Mouse (Mus musculus) midbrain, embryonic 11.5 days (tissue): ENCODE measurements around the gene Mdm2. TPM values are rescaled to one million over a fixed set of nuclear protein-coding genes. Genes with fewer than 3 reads are reported as not detected.

ENCODE experiments used
- ATAC-seq: fragments of 200-750 bp; cut with Nextera tagmentation; 2 replicates; pipeline ENCODE4 v1.8.0; 2017; ENCODE audit warnings: moderate TSS enrichment, moderate library complexity; ENCODE audit not compliant: low FRiP score
- DNase-seq: peaks from one replicate; pipeline ENCODE4 v3.0.0; 2015; ENCODE audit warnings: low spot score; ENCODE audit errors: missing footprints
- H3K27ac ChIP-seq: fragments of 300-500 bp; sonication (generic); 2 replicates; pipeline ENCODE4 v1.5.1; 2014; ENCODE audit warnings: low read depth, low read length
- H3K27me3 ChIP-seq: fragments of 300-500 bp; sonication (generic); 2 replicates; pipeline ENCODE4 v1.6.1; 2014; ENCODE audit warnings: mild to moderate bottlenecking, low read length, moderate library complexity, mixed read lengths; ENCODE audit not compliant: control insufficient read depth, insufficient read depth
- H3K36me3 ChIP-seq: fragments of 300-500 bp; sonication (generic); 2 replicates; pipeline ENCODE4 v1.6.1; 2014; ENCODE audit warnings: mild to moderate bottlenecking, low read length, moderate library complexity, mixed read lengths; ENCODE audit not compliant: control insufficient read depth, insufficient read depth
- H3K4me1 ChIP-seq: fragments of 300-500 bp; sonication (generic); 2 replicates; pipeline ENCODE4 v1.6.1; 2014; ENCODE audit warnings: low read length; ENCODE audit not compliant: control insufficient read depth, insufficient read depth
- H3K4me2 ChIP-seq: fragments of 300-500 bp; sonication (generic); 2 replicates; pipeline ENCODE4 v1.6.1; 2014; ENCODE audit warnings: mild to moderate bottlenecking, moderate library complexity
- H3K4me3 ChIP-seq: fragments of 300-500 bp; sonication (generic); 2 replicates; pipeline ENCODE4 v1.5.1; 2014; ENCODE audit warnings: low read depth, low read length
- H3K9ac ChIP-seq: fragments of 300-500 bp; sonication (generic); 2 replicates; pipeline ENCODE4 v1.6.1; 2014; ENCODE audit warnings: low read length
- H3K9me3 ChIP-seq: fragments of 300-500 bp; sonication (generic); 2 replicates; pipeline ENCODE4 v1.6.1; 2016; ENCODE audit warnings: low read length; ENCODE audit not compliant: control insufficient read depth
- WGBS: fragments of 180-500 bp; shearing (Covaris S2); extraction: QIAGEN DNeasy Blood & Tissue Kit; methylation state at CpG from one replicate; pipeline ENCODE4 v1.1.7; 2014; 5-methylcytosine and 5-hydroxymethylcytosine counted together
- polyA plus RNA-seq: library from polyadenylated mRNA; unstranded; fragments of >200 nt; fragmentation: Nextera tagmentation; extraction: Ambion mirVana; gene quantifications from 2 replicates; pipeline ENCODE4 v1.2.1, GENCODE M21; 2014

Mdm2 gene
- polyA plus RNA-seq, 1 experiment from 2014 or later = 67.5 TPM

GRCm38 (mm10) chr10:117685849-117686591 is 24.5 kb downstream of the Mdm2 start:
- Histone ChIP-seq H3K4me1 (no peaks in the 10 kb centered on the region), H3K4me3 (no peak overlapping the region), H3K4me2 (no peak overlapping the region), H3K27ac (no peak overlapping the region), H3K27me3 (no peaks in the 10 kb centered on the region), H3K9me3 (no peaks in the 10 kb centered on the region), H3K9ac (no peak overlapping the region), H3K36me3 (peaks cover 12% of the 10 kb centered on the region; the same call in 1 of the 2 replicates)
- WGBS = 93% methylated on average over 13 of the region's 13 CpGs
- ATAC-seq = no peak
- no peak for DNase-seq

GRCm38 (mm10) chr10:117685171-117685848 is 25.2 kb downstream of the Mdm2 start:
- WGBS = 91% methylated on average over 15 of the region's 15 CpGs

GRCm38 (mm10) chr10:117684298-117685170 is 26.0 kb downstream of the Mdm2 start:
- Histone ChIP-seq H3K4me3 (no peak overlapping the region), H3K27me3 (no peaks in the 10 kb centered on the region), H3K27ac (no peak overlapping the region), H3K36me3 (peaks cover 5% of the 10 kb centered on the region; the same call in 1 of the 2 replicates), H3K4me2 (no peak overlapping the region), H3K9me3 (no peaks in the 10 kb centered on the region), H3K4me1 (no peaks in the 10 kb centered on the region), H3K9ac (no peak overlapping the region)
- DNase-seq (no peak), ATAC-seq (no peak)
- WGBS = 87% methylated on average over 19 of the region's 19 CpGs

More at GRCm38 (mm10) chr10:117685171-117685848, 25.2 kb downstream of the Mdm2 start:
- no peak overlapping the region for H3K9ac ChIP-seq
- no peaks in the 10 kb centered on the region for H3K4me1 ChIP-seq
- peaks cover 6% of the 10 kb centered on the region; the same call in 1 of the 2 replicates for H3K36me3 ChIP-seq
- no peaks in the 10 kb centered on the region for H3K9me3 ChIP-seq
- H3K27me3 ChIP-seq = no peaks in the 10 kb centered on the region
- no peak for ATAC-seq
- H3K4me2 ChIP-seq = no peak overlapping the region
- DNase-seq = no peak
- H3K27ac ChIP-seq = no peak overlapping the region
- H3K4me3 ChIP-seq = no peak overlapping the region

- DNase-seq = no peak
- 91% methylated on average over 9 of the region's 9 CpGs for WGBS
- ATAC-seq = no peak
- Histone ChIP-seq H3K4me1 (no peaks in the 10 kb centered on the region), H3K9me3 (no peaks in the 10 kb centered on the region), H3K36me3 (no peaks in the 10 kb centered on the region), H3K4me3 (no peak overlapping the region), H3K27me3 (no peaks in the 10 kb centered on the region), H3K27ac (no peak overlapping the region), H3K4me2 (no peak overlapping the region), H3K9ac (no peak overlapping the region)
These were observed 26.9 kb downstream of the Mdm2 start for GRCm38 (mm10) chr10:117683734-117684037.

GRCm38 (mm10) chr10:117682858-117683733 is 27.5 kb downstream of the Mdm2 start:
- Histone ChIP-seq H3K4me3 (no peak overlapping the region), H3K9ac (no peak overlapping the region), H3K27me3 (no peaks in the 10 kb centered on the region), H3K4me1 (no peaks in the 10 kb centered on the region), H3K36me3 (no peaks in the 10 kb centered on the region), H3K27ac (no peak overlapping the region), H3K4me2 (no peak overlapping the region), H3K9me3 (no peaks in the 10 kb centered on the region)
- 79% methylated on average over 30 of the region's 30 CpGs for WGBS
- no peak for ATAC-seq
- no peak for DNase-seq

GRCm38 (mm10) chr10:117681999-117682857 is 28.3 kb downstream of the Mdm2 start:
- no peaks in the 10 kb centered on the region for H3K9me3 ChIP-seq
- DNase-seq = no peak
- H3K36me3 ChIP-seq = no peaks in the 10 kb centered on the region
- no peaks in the 10 kb centered on the region for H3K4me1 ChIP-seq
- no peak overlapping the region for H3K4me2 ChIP-seq
- no peaks in the 10 kb centered on the region for H3K27me3 ChIP-seq
- 67% methylated on average over 14 of the region's 14 CpGs for WGBS
- H3K4me3 ChIP-seq = no peak overlapping the region
- H3K27ac ChIP-seq = no peak overlapping the region
- no peak overlapping the region for H3K9ac ChIP-seq
- no peak for ATAC-seq

GRCm38 (mm10) chr10:117681543-117681942 is 29.0 kb downstream of the Mdm2 start:
- H3K4me3 ChIP-seq = no peak overlapping the region
- ATAC-seq (no peak), DNase-seq (no peak)
- no peak overlapping the region for H3K4me2 ChIP-seq
- H3K27me3 ChIP-seq = no peaks in the 10 kb centered on the region
- no peak overlapping the region for H3K27ac ChIP-seq
- H3K4me1 ChIP-seq = no peaks in the 10 kb centered on the region
- no peak overlapping the region for H3K9ac ChIP-seq
- 98% methylated on average over 3 of the region's 3 CpGs for WGBS
- no peaks in the 10 kb centered on the region for H3K9me3 ChIP-seq
- no peaks in the 10 kb centered on the region for H3K36me3 ChIP-seq
